Mouse (Mus musculus) thymus, postnatal 14 days (tissue): Measurements from ENCODE around the gene Pqbp1.

Experiments used
- DNase-seq: peaks from one replicate; pipeline ENCODE4 v3.0.0; 2021

The Pqbp1 gene

GRCm38 (mm10) chrX:7878007-7878419, 21.1 kb downstream of the Pqbp1 start, which contains the start of gene Pim2:
TSS of gene Pim2 (plus strand) at chrX:7878262.
- DNase-seq = peak; percentile 92

DNA sequence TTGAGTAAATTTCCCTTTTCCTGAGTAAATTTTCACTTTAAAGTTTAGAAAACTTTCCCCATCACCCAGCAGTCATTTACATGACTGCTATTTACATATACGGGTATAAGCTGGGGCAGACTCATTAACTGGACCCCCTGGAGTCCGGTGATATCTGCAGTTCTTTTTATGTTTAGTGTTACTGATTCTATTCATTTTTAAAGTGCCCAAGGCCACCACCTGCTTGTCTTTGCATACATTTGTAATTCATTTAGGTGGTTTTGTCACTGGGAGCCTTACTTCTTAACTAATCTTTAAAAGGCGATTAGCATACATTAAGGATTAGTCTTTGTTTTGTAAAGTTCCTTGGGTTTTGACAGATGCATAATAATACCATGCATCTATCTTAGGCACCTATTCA, 29.2 kb downstream of the Pqbp1 start:
- no peak for DNase-seq

GRCm38 (mm10) chrX:7868506-7868905, 30.6 kb downstream of the Pqbp1 start:
- no peak for DNase-seq

DNA sequence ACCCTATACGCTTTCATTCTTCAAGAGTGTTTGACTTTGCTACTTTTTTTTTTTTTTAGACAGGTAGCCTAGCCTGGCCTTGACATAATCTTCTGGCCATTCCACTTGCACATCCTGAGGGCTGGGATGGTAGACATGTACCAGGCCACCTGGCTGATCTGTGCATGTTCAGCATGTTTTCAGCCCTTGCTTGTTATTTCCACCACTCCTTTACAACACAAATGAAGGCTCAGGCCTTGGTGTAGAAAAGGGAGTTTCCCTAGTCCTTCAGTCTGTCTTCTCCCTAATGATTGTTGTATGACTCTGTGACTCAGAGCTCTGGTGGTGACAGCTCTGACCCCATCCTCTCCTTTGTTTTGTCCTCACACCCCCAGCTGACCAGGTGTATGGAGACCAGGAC, 31.9 kb downstream of the Pqbp1 start:
- no peak for DNase-seq

GRCm38 (mm10) chrX:7865786-7866185, 33.3 kb downstream of the Pqbp1 start:
- DNase-seq = no peak

- DNase-seq = no peak
Measured at GRCm38 (mm10) chrX:7865343-7865742, 33.7 kb downstream of the Pqbp1 start.

GRCm38 (mm10) chrX:7864551-7864950, 34.5 kb downstream of the Pqbp1 start:
- no peak for DNase-seq

GRCm38 (mm10) chrX:7863181-7863580, 35.9 kb downstream of the Pqbp1 start:
- DNase-seq = no peak

DNA sequence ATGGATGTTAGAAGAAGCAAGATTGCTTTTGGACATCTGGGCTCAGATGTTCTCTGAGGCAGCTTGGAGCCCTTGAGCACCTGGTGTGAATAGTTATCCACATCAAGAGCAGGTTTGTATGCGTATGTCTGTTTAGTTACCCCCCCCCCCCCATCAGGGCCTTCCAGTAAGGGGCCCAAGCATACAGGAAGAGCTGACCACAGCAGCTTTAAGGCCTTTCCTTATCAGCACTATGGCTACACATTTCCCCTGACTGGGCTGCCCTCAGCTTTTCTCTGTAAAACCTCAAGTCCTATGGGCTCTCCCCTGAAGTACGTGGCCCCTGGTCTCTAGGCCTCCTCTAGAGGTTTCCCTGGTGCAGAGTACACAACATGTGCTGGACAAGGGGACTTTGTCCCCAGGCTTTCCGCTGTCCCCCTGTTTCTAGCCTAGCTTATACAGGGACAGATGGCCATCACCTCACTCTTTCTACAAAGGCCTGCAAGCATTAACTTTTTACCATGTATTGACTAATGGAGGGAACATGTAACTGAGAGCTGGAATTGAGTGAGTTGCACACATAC, 39.8 kb downstream of the Pqbp1 start:
- no peak for DNase-seq

DNA sequence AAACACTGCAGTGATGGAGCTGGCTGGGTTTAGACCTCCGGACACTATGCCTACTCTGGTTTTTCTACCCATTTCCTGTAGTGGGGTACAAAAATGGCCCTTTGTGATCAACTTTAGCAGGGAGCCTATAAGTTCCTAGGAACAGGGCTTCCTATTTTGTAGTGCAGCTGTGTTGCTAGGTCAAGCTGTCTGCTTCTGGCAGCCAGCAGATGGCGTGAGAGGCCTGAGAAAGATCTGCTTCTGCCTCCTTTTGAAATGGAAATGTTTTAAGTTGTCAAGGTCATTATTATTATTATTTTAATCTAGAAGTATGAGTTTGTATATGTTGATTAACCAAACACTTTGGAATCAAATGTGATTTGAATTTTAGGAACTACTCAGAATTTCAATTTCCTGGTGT, 44.5 kb downstream of the Pqbp1 start:
- DNase-seq = peak; percentile 43

DNA sequence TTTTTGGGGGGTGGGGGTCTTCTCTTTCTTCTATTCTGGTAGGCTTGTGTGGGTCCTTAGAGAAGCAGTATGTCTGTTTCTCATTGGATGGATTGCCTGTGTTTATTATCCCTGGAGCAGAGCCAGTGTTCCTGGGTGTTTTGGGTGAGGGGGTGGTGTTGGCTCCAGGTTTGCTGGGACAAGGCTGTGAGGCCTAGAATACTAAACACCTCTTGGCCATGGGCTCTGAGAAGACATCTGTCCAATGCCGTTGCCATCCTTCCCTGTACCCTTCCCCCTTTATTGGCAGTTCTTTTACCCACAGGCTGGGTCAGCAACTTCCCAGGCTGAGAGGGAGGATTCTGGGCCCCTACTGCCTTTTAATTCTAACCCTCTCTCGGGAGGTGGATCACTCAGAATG, 51.2 kb downstream of the Pqbp1 start:
- no peak for DNase-seq
